Mouse (Mus musculus) heart, embryonic 15.5 days (tissue): ENCODE data around the gene Stk39. TPM values are rescaled to one million over a fixed set of nuclear protein-coding genes. Genes with fewer than 3 reads are reported as not detected.

Experiments used
- ATAC-seq: fragments of 200-750 bp; cut with Nextera tagmentation; replicated peaks from 2 replicates; pipeline ENCODE4 v1.8.0; 2017; ENCODE audit warnings: low read depth, moderate TSS enrichment; ENCODE audit not compliant: insufficient number of reproducible peaks, insufficient read depth, low FRiP score
- H3K27ac ChIP-seq: fragments of 300-500 bp; sonication (generic); 2 replicates; pipeline ENCODE4 v1.5.1; 2015; ENCODE audit warnings: mild to moderate bottlenecking, inconsistent platforms
- H3K27me3 ChIP-seq: fragments of 300-500 bp; sonication (generic); 2 replicates; pipeline ENCODE4 v1.6.1; 2015; ENCODE audit warnings: inconsistent platforms
- H3K36me3 ChIP-seq: fragments of 300-500 bp; sonication (generic); 2 replicates; pipeline ENCODE4 v1.6.1; 2015; ENCODE audit warnings: mild to moderate bottlenecking, inconsistent platforms
- H3K4me1 ChIP-seq: fragments of 300-500 bp; sonication (generic); replicated peaks from 2 replicates; pipeline ENCODE4 v1.6.1; 2015; ENCODE audit warnings: inconsistent platforms
- H3K4me2 ChIP-seq: fragments of 300-500 bp; sonication (generic); 2 replicates; pipeline ENCODE4 v1.6.1; 2015; ENCODE audit warnings: inconsistent platforms, mild to moderate bottlenecking, moderate library complexity
- H3K4me3 ChIP-seq: fragments of 300-500 bp; sonication (generic); 2 replicates; pipeline ENCODE4 v1.5.1; 2015; ENCODE audit warnings: mild to moderate bottlenecking, inconsistent platforms
- H3K9ac ChIP-seq: fragments of 300-500 bp; sonication (generic); 2 replicates; pipeline ENCODE4 v1.6.1; 2015; ENCODE audit warnings: mild to moderate bottlenecking, inconsistent platforms
- H3K9me3 ChIP-seq: fragments of 300-500 bp; sonication (generic); replicated peaks from 2 replicates; pipeline ENCODE4 v1.6.1; 2016; ENCODE audit warnings: inconsistent platforms
- WGBS: fragments of 180-500 bp; shearing (Covaris S2); methylation state at CpG from one replicate; pipeline ENCODE4 v1.1.7; 2015; ENCODE audit warnings: mixed read lengths; 5-methylcytosine and 5-hydroxymethylcytosine counted together
- polyA plus RNA-seq: library from polyadenylated mRNA; unstranded; fragments of >200 nt; fragmentation: Nextera tagmentation; extraction: Ambion mirVana; gene quantifications from 2 replicates; pipeline ENCODE4 v1.2.1, GENCODE M21; 2015

The Stk39 gene
- polyA plus RNA-seq, 1 experiment from 2014 or later: 66.2 TPM

GRCm38 (mm10) chr2:68458115-68458514 is 14.0 kb downstream of the Stk39 start:
- WGBS: 53% methylated on average over 5 of the region's 5 CpGs
- Histone ChIP-seq H3K27me3 (no peaks in the 10 kb centered on the region), H3K9me3 (no peaks in the 10 kb centered on the region), H3K9ac (no peak overlapping the region), H3K4me1 (peaks cover 36% of the 10 kb centered on the region), H3K36me3 (peaks cover 12% of the 10 kb centered on the region), H3K4me3 (no peak overlapping the region), H3K4me2 (no peak overlapping the region), H3K27ac (peak overlapping the region; percentile 82)
- ATAC-seq: no peak

GRCm38 (mm10) chr2:68457455-68458032 is 14.5 kb downstream of the Stk39 start:
- Histone ChIP-seq H3K36me3 (peaks cover 12% of the 10 kb centered on the region), H3K9ac (no peak overlapping the region), H3K27me3 (no peaks in the 10 kb centered on the region), H3K4me3 (no peak overlapping the region), H3K9me3 (no peaks in the 10 kb centered on the region), H3K4me1 (peaks cover 30% of the 10 kb centered on the region), H3K27ac (peak overlapping the region; percentile 82), H3K4me2 (peak overlapping the region; percentile 13; the same call in 1 of the 2 replicates)
- 41% methylated on average over 6 of the region's 6 CpGs for WGBS
- ATAC-seq: no peak

GRCm38 (mm10) chr2:68456899-68457298 is 15.2 kb downstream of the Stk39 start:
- H3K9me3 ChIP-seq: no peaks in the 10 kb centered on the region
- WGBS: 34% methylated on average over 6 of the region's 6 CpGs
- H3K4me3 ChIP-seq: no peak overlapping the region
- H3K9ac ChIP-seq: no peak overlapping the region
- ATAC-seq: peak; percentile 33
- peak overlapping the region; percentile 82 for H3K27ac ChIP-seq
- H3K4me1 ChIP-seq: peaks cover 36% of the 10 kb centered on the region
- H3K4me2 ChIP-seq: peak overlapping the region; percentile 30; the same call in 1 of the 2 replicates
- H3K27me3 ChIP-seq: no peaks in the 10 kb centered on the region
- H3K36me3 ChIP-seq: peaks cover 12% of the 10 kb centered on the region

- Histone ChIP-seq H3K4me1 (peaks cover 35% of the 10 kb centered on the region), H3K36me3 (no peaks in the 10 kb centered on the region), H3K27me3 (no peaks in the 10 kb centered on the region), H3K9ac (no peak overlapping the region), H3K4me2 (no peak overlapping the region), H3K27ac (peak overlapping the region; percentile 68), H3K4me3 (no peak overlapping the region), H3K9me3 (no peaks in the 10 kb centered on the region)
- peak; percentile 56; the same call in 1 of the 2 replicates for ATAC-seq
- 41% methylated on average over 4 of the region's 4 CpGs for WGBS
Observed at GRCm38 (mm10) chr2:68452379-68452778, 19.7 kb downstream of the Stk39 start.

- no peak overlapping the region for H3K4me3 ChIP-seq
- H3K4me1 ChIP-seq: peaks cover 29% of the 10 kb centered on the region
- H3K4me2 ChIP-seq: no peak overlapping the region
- no peak overlapping the region for H3K27ac ChIP-seq
- H3K36me3 ChIP-seq: 0 out of 2 replicates have a peak, but pooled peaks cover 5% of the 10 kb centered on the region
- 92% methylated on average over 10 of the region's 10 CpGs for WGBS
- ATAC-seq: no peak
- H3K27me3 ChIP-seq: no peaks in the 10 kb centered on the region
- H3K9ac ChIP-seq: no peak overlapping the region
- H3K9me3 ChIP-seq: no peaks in the 10 kb centered on the region
Observed at GRCm38 (mm10) chr2:68448035-68448434, 24.0 kb downstream of the Stk39 start.

GRCm38 (mm10) chr2:68443141-68443540 is 28.9 kb downstream of the Stk39 start:
- Histone ChIP-seq H3K4me1 (peaks cover 53% of the 10 kb centered on the region), H3K9me3 (no peaks in the 10 kb centered on the region), H3K4me3 (no peak overlapping the region)

GRCm38 (mm10) chr2:68442113-68442717 is 29.9 kb downstream of the Stk39 start:
- peak overlapping the region; percentile 47 for H3K27ac ChIP-seq
- peaks cover 62% of the 10 kb centered on the region for H3K4me1 ChIP-seq
- H3K9me3 ChIP-seq: no peaks in the 10 kb centered on the region
- 42% methylated on average over 5 of the region's 5 CpGs for WGBS
- no peak overlapping the region for H3K4me2 ChIP-seq
- ATAC-seq: no peak
- H3K9ac ChIP-seq: no peak overlapping the region
- 0 out of 2 replicates have a peak, but pooled peaks cover 5% of the 10 kb centered on the region for H3K36me3 ChIP-seq
- no peak overlapping the region for H3K4me3 ChIP-seq
- no peaks in the 10 kb centered on the region for H3K27me3 ChIP-seq

More at GRCm38 (mm10) chr2:68443141-68443540, 28.9 kb downstream of the Stk39 start:
- Histone ChIP-seq H3K9ac (no peak overlapping the region), H3K27ac (peak overlapping the region; percentile 47), H3K27me3 (no peaks in the 10 kb centered on the region), H3K4me2 (no peak overlapping the region), H3K36me3 (0 out of 2 replicates have a peak, but pooled peaks cover 5% of the 10 kb centered on the region)
- ATAC-seq: no peak
- 64% methylated on average over 6 of the region's 6 CpGs for WGBS

GRCm38 (mm10) chr2:68439614-68440013 is 32.5 kb downstream of the Stk39 start:
- no peak for ATAC-seq
- no peaks in the 10 kb centered on the region for H3K27me3 ChIP-seq
- H3K27ac ChIP-seq: no peak overlapping the region
- H3K4me1 ChIP-seq: peaks cover 86% of the 10 kb centered on the region
- H3K36me3 ChIP-seq: no peaks in the 10 kb centered on the region
- no peak overlapping the region for H3K4me3 ChIP-seq
- WGBS: 77% methylated on average over 9 of the region's 9 CpGs
- H3K9me3 ChIP-seq: no peaks in the 10 kb centered on the region
- H3K4me2 ChIP-seq: no peak overlapping the region
- no peak overlapping the region for H3K9ac ChIP-seq

GRCm38 (mm10) chr2:68437920-68438319 is 34.1 kb downstream of the Stk39 start:
- Histone ChIP-seq H3K4me2 (no peak overlapping the region), H3K36me3 (no peaks in the 10 kb centered on the region), H3K4me1 (peaks cover 87% of the 10 kb centered on the region), H3K4me3 (no peak overlapping the region), H3K27ac (peak overlapping the region; percentile 38), H3K27me3 (no peaks in the 10 kb centered on the region), H3K9ac (no peak overlapping the region), H3K9me3 (no peaks in the 10 kb centered on the region)
- peak; percentile 45; the same call in 1 of the 2 replicates for ATAC-seq
- WGBS: 31% methylated on average over 5 of the region's 5 CpGs

- H3K27ac ChIP-seq: no peak overlapping the region; the same call in 1 of the 2 replicates
- no peak overlapping the region for H3K4me3 ChIP-seq
- no peaks in the 10 kb centered on the region for H3K27me3 ChIP-seq
- no peaks in the 10 kb centered on the region for H3K9me3 ChIP-seq
- no peak overlapping the region for H3K4me2 ChIP-seq
- no peak for ATAC-seq
- whole genome bisulfite sequencing: 82% methylated on average over 7 of the region's 7 CpGs
- H3K4me1 ChIP-seq: peaks cover 85% of the 10 kb centered on the region
- H3K9ac ChIP-seq: no peak overlapping the region
- H3K36me3 ChIP-seq: no peaks in the 10 kb centered on the region
Observed at GRCm38 (mm10) chr2:68437216-68437615, 34.9 kb downstream of the Stk39 start.

- H3K4me1 ChIP-seq: peaks cover 81% of the 10 kb centered on the region
- H3K9ac ChIP-seq: peak overlapping the region; percentile 30; the same call in 1 of the 2 replicates
- WGBS: 25% methylated on average over 10 of the region's 10 CpGs
- peak overlapping the region; percentile 12; the same call in 1 of the 2 replicates for H3K4me3 ChIP-seq
- H3K27me3 ChIP-seq: no peaks in the 10 kb centered on the region
- H3K9me3 ChIP-seq: no peaks in the 10 kb centered on the region
- peak overlapping the region; percentile 78 for H3K27ac ChIP-seq
- no peak for ATAC-seq
- peak overlapping the region; percentile 51 for H3K4me2 ChIP-seq
- H3K36me3 ChIP-seq: no peaks in the 10 kb centered on the region
Observed at GRCm38 (mm10) chr2:68436305-68436704, 35.8 kb downstream of the Stk39 start.
